Mouse (Mus musculus) hindbrain, embryonic 14.5 days (tissue): ENCODE results near the gene Map1b. TPM values are rescaled to one million over a fixed set of nuclear protein-coding genes. Genes with fewer than 3 reads are reported as not detected.

Experiments
- ATAC-seq: fragments of 200-750 bp; cut with Nextera tagmentation; 2 replicates; pipeline ENCODE4 v1.8.0; 2017; ENCODE audit warnings: moderate number of reproducible peaks, mild to moderate bottlenecking, moderate TSS enrichment, moderate library complexity; ENCODE audit not compliant: low FRiP score
- DNase-seq: peaks from one replicate; pipeline ENCODE4 v3.0.0-alpha.2; 2015; ENCODE audit warnings: low spot score
- H3K27ac ChIP-seq: fragments of 300-500 bp; sonication (generic); 2 replicates; pipeline ENCODE4 v1.5.1; 2014; ENCODE audit warnings: mild to moderate bottlenecking, moderate library complexity
- H3K27me3 ChIP-seq: fragments of 300-500 bp; sonication (generic); 2 replicates; pipeline ENCODE4 v1.6.1; 2014; ENCODE audit warnings: mild to moderate bottlenecking, low read length, mixed read lengths; ENCODE audit not compliant: control insufficient read depth, insufficient read depth
- H3K36me3 ChIP-seq: fragments of 300-500 bp; sonication (generic); replicated peaks from 2 replicates; pipeline ENCODE4 v1.6.1; 2014; ENCODE audit not compliant: control insufficient read depth, insufficient read depth
- H3K4me1 ChIP-seq: fragments of 300-500 bp; sonication (generic); replicated peaks from 2 replicates; pipeline ENCODE4 v1.6.1; 2014; ENCODE audit warnings: antibody characterized with exemption, low read length, mixed read lengths; ENCODE audit not compliant: control insufficient read depth, insufficient read depth
- H3K4me2 ChIP-seq: fragments of 300-500 bp; sonication (generic); replicated peaks from 2 replicates; pipeline ENCODE4 v1.6.1; 2014; ENCODE audit warnings: mild to moderate bottlenecking, moderate library complexity
- H3K4me3 ChIP-seq: fragments of 300-500 bp; sonication (generic); replicated peaks from 2 replicates; pipeline ENCODE4 v1.5.1; 2014; ENCODE audit warnings: mild to moderate bottlenecking, low read length
- H3K9ac ChIP-seq: fragments of 300-500 bp; sonication (generic); 2 replicates; pipeline ENCODE4 v1.6.1; 2014
- H3K9me3 ChIP-seq: fragments of 300-500 bp; sonication (generic); 2 replicates; pipeline ENCODE4 v1.6.1; 2016; ENCODE audit warnings: low read length; ENCODE audit not compliant: control insufficient read depth
- WGBS: fragments of 180-500 bp; shearing (Covaris S2); extraction: QIAGEN DNeasy Blood & Tissue Kit; methylation state at CpG from one replicate; pipeline ENCODE4 v1.1.7; 2014; 5-methylcytosine and 5-hydroxymethylcytosine counted together
- polyA plus RNA-seq: library from polyadenylated mRNA; unstranded; fragments of >200 nt; fragmentation: Nextera tagmentation; extraction: Ambion mirVana; gene quantifications from 2 replicates; pipeline ENCODE4 v1.2.1, GENCODE M21; 2014

The Map1b gene
- polyA plus RNA-seq, 1 experiment from 2014 or later, result 2,283 TPM

DNA sequence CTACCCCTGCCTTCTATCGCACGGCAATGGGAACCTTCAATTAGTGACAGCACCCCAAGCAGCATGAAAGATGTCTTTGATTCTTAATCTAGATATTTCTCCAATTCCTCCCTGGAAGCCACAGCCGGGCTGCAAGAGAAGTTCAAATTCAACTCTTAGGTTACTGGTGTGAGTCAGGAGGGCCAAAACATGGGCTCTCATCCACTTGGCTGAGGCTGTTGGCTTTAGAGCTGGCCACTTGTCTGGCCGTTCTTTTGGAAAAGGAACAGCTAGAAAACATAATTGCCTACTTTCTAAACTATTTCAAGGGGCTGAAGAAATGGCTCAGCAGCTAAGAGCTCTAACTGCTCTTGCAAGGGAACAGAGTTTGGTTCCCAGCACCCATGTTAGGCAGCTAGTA lies 51.8 kb downstream of the Map1b start:
- no peak overlapping the region for H3K4me3 ChIP-seq
- ATAC-seq, result no peak
- no peak overlapping the region for H3K4me2 ChIP-seq
- H3K4me1 ChIP-seq, result peaks cover 25% of the 10 kb centered on the region
- DNase-seq, result no peak
- peaks cover 22% of the 10 kb centered on the region for H3K36me3 ChIP-seq
- no peaks in the 10 kb centered on the region for H3K9me3 ChIP-seq
- H3K27ac ChIP-seq, result no peak overlapping the region
- no peak overlapping the region for H3K9ac ChIP-seq
- no peaks in the 10 kb centered on the region for H3K27me3 ChIP-seq
- WGBS, result 73% methylated on average over 4 of the region's 4 CpGs

DNA sequence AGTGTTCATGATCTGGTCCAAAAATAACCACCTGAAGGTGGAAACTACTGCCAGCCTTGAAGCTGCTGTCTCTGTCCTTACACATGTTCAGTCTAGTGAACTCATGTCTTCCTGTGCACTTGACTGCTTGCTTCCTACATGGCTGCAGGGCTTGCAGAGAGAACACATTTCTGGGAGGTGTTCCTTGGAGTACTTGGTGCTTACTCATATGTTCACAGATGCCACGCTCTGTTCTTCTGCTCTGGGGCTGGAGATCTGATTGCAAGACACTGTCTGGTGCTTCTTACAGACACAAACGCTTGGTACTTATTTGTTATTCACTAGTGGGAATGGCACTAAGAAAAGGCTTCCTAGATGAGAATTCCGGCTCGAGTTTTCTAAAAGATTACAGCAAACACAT lies 54.5 kb downstream of the Map1b start:
- H3K27me3 ChIP-seq, result no peaks in the 10 kb centered on the region
- H3K36me3 ChIP-seq, result peaks cover 29% of the 10 kb centered on the region
- no peak overlapping the region for H3K27ac ChIP-seq
- no peaks in the 10 kb centered on the region for H3K9me3 ChIP-seq
- no peak overlapping the region for H3K9ac ChIP-seq
- 95% methylated on average over 4 of the region's 4 CpGs for WGBS
- H3K4me2 ChIP-seq, result no peak overlapping the region
- no peak overlapping the region for H3K4me3 ChIP-seq
- peaks cover 20% of the 10 kb centered on the region for H3K4me1 ChIP-seq
- no peak for DNase-seq
- ATAC-seq, result no peak

DNA sequence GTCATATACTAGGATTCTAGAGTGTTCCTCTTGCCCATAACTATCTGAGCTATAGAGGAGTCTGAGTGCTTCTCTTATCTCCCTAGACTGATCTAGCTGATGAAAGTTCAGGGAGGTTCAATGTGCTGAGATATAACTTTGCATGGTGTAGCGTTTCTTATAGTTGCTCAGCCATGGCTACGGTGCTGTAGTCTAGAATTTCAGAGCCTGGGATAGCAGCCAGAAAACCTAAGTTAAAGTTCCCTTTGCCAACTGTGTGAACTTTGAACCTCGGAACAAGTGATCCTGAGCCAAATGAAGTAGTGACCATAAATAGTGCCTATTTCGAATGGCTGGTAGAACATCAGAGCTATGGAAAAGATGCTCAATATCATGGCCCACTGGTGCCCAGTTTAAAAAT lies 56.7 kb downstream of the Map1b start:
- DNase-seq (no peak), ATAC-seq (no peak)
- Histone ChIP-seq H3K4me2 (no peak overlapping the region), H3K36me3 (peaks cover 40% of the 10 kb centered on the region), H3K9me3 (no peaks in the 10 kb centered on the region), H3K9ac (no peak overlapping the region), H3K27ac (peak overlapping the region; percentile 78), H3K27me3 (no peaks in the 10 kb centered on the region), H3K4me1 (peaks cover 28% of the 10 kb centered on the region), H3K4me3 (no peak overlapping the region)
- 77% methylated on average over 4 of the region's 4 CpGs for WGBS

- WGBS, result 60% methylated on average over 12 of the region's 12 CpGs
- Histone ChIP-seq H3K9me3 (no peaks in the 10 kb centered on the region), H3K36me3 (peaks cover 43% of the 10 kb centered on the region), H3K4me3 (no peak overlapping the region), H3K4me2 (no peak overlapping the region), H3K27me3 (no peaks in the 10 kb centered on the region), H3K4me1 (peaks cover 28% of the 10 kb centered on the region), H3K27ac (peak overlapping the region; percentile 78), H3K9ac (no peak overlapping the region)
- DNase-seq, result peak; percentile 81
- ATAC-seq, result peak; percentile 89
These were observed 57.5 kb downstream of the Map1b start for GRCm38 (mm10) chr13:99458658-99459386.

- WGBS, result 80% methylated on average over 7 of the region's 7 CpGs
- no peak for ATAC-seq
- H3K36me3 ChIP-seq, result peaks cover 24% of the 10 kb centered on the region
- H3K4me3 ChIP-seq, result no peak overlapping the region
- H3K4me1 ChIP-seq, result peaks cover 37% of the 10 kb centered on the region
- H3K4me2 ChIP-seq, result no peak overlapping the region
- no peak for DNase-seq
- H3K27ac ChIP-seq, result no peak overlapping the region
- H3K9me3 ChIP-seq, result no peaks in the 10 kb centered on the region
- no peak overlapping the region for H3K9ac ChIP-seq
- H3K27me3 ChIP-seq, result no peaks in the 10 kb centered on the region
These were observed 61.4 kb downstream of the Map1b start for GRCm38 (mm10) chr13:99454977-99455376.

GRCm38 (mm10) chr13:99452444-99452843 lies 63.9 kb downstream of the Map1b start:
- 84% methylated on average over 3 of the region's 3 CpGs for WGBS
- Histone ChIP-seq H3K9ac (no peak overlapping the region), H3K36me3 (peaks cover 21% of the 10 kb centered on the region), H3K9me3 (no peaks in the 10 kb centered on the region), H3K27me3 (no peaks in the 10 kb centered on the region), H3K27ac (no peak overlapping the region), H3K4me3 (no peak overlapping the region), H3K4me2 (no peak overlapping the region), H3K4me1 (peaks cover 49% of the 10 kb centered on the region)
- ATAC-seq, result no peak
- DNase-seq, result no peak

- 70% methylated on average over 5 of the region's 5 CpGs for WGBS
- H3K36me3 ChIP-seq, result peaks cover 11% of the 10 kb centered on the region; the same call in 1 of the 2 replicates
- ATAC-seq (no peak), DNase-seq (no peak)
- H3K4me3 ChIP-seq, result no peak overlapping the region
- no peaks in the 10 kb centered on the region for H3K27me3 ChIP-seq
- no peak overlapping the region for H3K27ac ChIP-seq
- H3K9ac ChIP-seq, result no peak overlapping the region
- H3K4me2 ChIP-seq, result no peak overlapping the region
- H3K9me3 ChIP-seq, result no peaks in the 10 kb centered on the region
- H3K4me1 ChIP-seq, result peaks cover 59% of the 10 kb centered on the region
These were observed 65.1 kb downstream of the Map1b start for GRCm38 (mm10) chr13:99451276-99451675.

- Histone ChIP-seq H3K9me3 (no peaks in the 10 kb centered on the region), H3K9ac (no peak overlapping the region), H3K4me1 (peaks cover 59% of the 10 kb centered on the region), H3K36me3 (0 out of 2 replicates have a peak, but pooled peaks cover 7% of the 10 kb centered on the region), H3K4me3 (no peak overlapping the region), H3K27me3 (no peaks in the 10 kb centered on the region), H3K4me2 (no peak overlapping the region), H3K27ac (no peak overlapping the region)
- no peak for ATAC-seq
- no peak for DNase-seq
- WGBS, result 58% methylated on average over 7 of the region's 7 CpGs
These were observed 65.6 kb downstream of the Map1b start for GRCm38 (mm10) chr13:99450766-99451165.

- no peak for ATAC-seq
- 0 out of 2 replicates have a peak, but pooled peaks cover 4% of the 10 kb centered on the region for H3K36me3 ChIP-seq
- H3K4me1 ChIP-seq, result peaks cover 65% of the 10 kb centered on the region
These were observed 66.8 kb downstream of the Map1b start for GRCm38 (mm10) chr13:99449547-99449946.

More at GRCm38 (mm10) chr13:99449547-99449946, 66.8 kb downstream of the Map1b start:
- DNase-seq, result no peak
- 78% methylated on average over 4 of the region's 4 CpGs for WGBS
- Histone ChIP-seq H3K4me2 (no peak overlapping the region), H3K27me3 (no peaks in the 10 kb centered on the region), H3K9ac (no peak overlapping the region), H3K27ac (no peak overlapping the region), H3K9me3 (no peaks in the 10 kb centered on the region), H3K4me3 (no peak overlapping the region)
